Mouse (Mus musculus) urinary bladder, postnatal 10 days (tissue): ENCODE data around the gene Dnajb8.

Experiments used
- DNase-seq: peaks from one replicate; pipeline ENCODE4 v3.0.0; 2022; ENCODE audit warnings: low spot score

Gene Dnajb8

GRCm38 (mm10) chr6:88299491-88299890 is 77.4 kb downstream of the Dnajb8 start:
- no peak for DNase-seq

- DNase-seq = no peak
Measured at GRCm38 (mm10) chr6:88301234-88301633, 79.2 kb downstream of the Dnajb8 start.
